Mouse (Mus musculus): ENCODE data around the gene Mvp. TPM values are rescaled to one million over a fixed set of nuclear protein-coding genes. Genes with fewer than 3 reads are reported as not detected.
A peak's percentile ranks its signal among the peaks of the same experiment; 100 is the strongest.

Gene Mvp
- total RNA-seq, 2 experiments from 2014 or later, result 13.1 to 22.1 TPM

GRCm38 (mm10) chr7:127020491-127020890 lies 6.1 kb upstream of the Mvp start:
- ATAC-seq (replicated peaks; ENCODE audit: poor library complexity, severe bottlenecking), result no peak

DNA sequence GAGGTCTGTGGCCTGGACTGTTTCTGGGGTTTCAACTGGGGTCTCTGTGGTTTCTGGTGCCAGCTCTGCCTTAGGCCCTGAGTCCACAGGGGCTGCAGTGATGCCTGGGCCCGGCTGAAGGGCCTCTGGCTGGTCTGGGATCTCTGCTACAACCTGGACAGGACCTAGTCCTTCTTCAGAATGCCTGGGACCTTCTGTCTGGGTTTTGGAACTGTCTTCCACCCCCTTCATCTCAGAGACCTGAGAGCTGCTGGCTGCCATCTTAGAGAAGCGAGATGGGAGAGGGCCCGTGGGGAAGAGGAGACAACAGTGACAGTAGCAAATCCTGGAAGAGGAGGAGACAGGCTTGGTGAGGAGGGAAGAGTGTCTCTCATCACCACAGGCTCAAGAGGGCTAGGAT lies 5.6 kb upstream of the Mvp start:
- no peak for ATAC-seq (replicated peaks; ENCODE audit: poor library complexity, severe bottlenecking)

- no peak for ATAC-seq (replicated peaks; ENCODE audit: poor library complexity, severe bottlenecking)
Measured at GRCm38 (mm10) chr7:127019306-127019960, 5.0 kb upstream of the Mvp start.

GRCm38 (mm10) chr7:127018416-127019305 lies 4.2 kb upstream of the Mvp start:
- no peak for ATAC-seq (replicated peaks; ENCODE audit: poor library complexity, severe bottlenecking)

DNA sequence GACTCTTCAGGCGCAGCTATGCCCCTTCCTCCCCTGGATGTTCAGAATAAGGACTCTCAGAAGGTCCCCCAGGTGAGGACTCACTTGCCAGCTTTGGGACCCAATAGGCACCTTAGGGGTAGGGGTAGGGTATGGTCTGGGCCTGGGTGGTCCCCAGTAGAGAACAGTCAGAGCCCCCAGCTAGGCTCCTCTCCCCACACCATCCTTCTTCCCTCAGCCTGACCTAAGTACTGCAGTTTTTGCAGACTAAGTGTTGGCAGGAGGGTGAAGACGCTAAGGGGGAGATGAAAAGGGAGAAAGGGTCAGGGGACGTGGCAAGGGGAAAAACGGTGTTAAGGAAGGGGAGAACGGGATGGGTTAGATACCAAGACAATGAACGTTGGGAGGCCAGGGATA lies 3.5 kb upstream of the Mvp start:
- ATAC-seq (replicated peaks; ENCODE audit: poor library complexity, severe bottlenecking), result no peak

DNA sequence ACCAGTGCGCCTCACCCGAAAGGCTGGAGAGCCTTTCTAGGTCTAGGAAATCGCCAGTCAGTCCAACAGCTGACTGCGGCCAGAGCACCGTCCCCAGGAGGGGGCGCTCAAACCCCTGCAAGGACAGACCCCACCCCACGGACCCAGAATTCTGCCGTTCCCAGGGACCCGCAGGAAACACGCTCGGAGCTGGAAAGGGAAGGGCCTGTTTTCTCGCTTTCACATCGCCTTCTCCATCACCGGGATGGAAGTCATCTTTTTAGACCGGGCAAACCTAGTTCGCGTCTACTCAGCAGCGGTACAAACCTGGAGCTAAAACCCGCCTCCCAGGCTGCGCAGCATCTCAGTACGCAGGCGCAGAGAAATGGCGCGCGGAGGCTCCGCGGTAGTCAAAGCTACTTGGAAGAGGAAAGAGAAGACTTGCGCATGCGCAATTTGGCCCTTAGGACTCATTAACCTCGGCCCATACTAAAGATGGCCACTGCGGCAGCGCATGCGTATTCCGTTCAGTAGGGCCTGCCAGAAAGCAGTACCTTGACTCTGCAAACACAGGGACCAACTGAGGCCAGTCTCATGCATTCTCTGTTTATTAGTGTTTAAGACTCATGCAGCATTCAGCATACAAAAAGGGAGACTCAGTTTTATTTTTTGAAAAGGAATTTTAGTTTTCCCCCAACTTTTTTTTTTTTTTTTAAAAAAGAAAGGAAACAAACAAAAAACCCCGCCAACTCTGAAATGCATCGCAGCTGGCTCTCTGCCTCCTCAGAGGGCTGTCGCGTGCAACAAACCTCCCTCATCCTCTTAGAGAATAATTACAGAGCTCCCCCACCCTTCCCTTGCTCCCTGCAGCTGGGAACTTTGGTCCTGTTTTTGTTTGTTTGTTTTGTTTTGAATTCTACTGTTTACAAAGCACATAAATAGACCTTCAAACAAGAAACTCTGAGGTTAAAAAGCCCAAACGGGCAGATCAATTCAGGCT lies 2.8 kb upstream of the Mvp start, which contains the start of gene Pagr1a:
Gene Pagr1a (minus strand): TSS at position 382 of the 979 bp plus-strand sequence.
- ATAC-seq (replicated peaks; ENCODE audit: poor library complexity, severe bottlenecking), result peak; percentile 65

DNA sequence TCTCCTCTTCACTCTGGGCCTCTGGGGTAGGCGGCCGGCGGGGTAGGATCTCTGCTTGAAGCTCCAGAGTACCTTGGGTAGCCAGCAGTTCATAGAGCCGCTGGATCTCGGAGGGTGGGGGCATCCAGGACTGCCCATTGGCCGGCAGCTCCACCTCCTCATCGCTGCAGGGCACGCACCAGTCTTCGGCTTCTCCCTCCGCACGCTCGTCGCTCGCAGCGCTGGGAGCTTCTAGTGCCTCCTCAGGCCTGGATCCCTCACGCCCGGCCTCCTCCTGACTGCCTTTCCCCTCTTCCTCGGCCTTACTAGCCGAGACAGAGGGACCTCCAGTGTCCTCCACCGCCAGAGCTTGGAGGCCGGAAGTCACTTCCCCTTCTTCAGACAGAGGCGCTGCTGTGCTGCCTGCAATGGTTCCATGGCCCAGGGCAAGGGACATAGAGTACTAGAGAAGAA lies 2.1 kb upstream of the Mvp start:
- ATAC-seq (replicated peaks; ENCODE audit: poor library complexity, severe bottlenecking), result peak; percentile 37

DNA sequence TGATC lies 1.9 kb upstream of the Mvp start, which contains the start of gene Pagr1b:
Gene Pagr1b (minus strand): TSS at position 4 of the 5 bp plus-strand sequence.
- no peak for ATAC-seq (replicated peaks; ENCODE audit: poor library complexity, severe bottlenecking)

DNA sequence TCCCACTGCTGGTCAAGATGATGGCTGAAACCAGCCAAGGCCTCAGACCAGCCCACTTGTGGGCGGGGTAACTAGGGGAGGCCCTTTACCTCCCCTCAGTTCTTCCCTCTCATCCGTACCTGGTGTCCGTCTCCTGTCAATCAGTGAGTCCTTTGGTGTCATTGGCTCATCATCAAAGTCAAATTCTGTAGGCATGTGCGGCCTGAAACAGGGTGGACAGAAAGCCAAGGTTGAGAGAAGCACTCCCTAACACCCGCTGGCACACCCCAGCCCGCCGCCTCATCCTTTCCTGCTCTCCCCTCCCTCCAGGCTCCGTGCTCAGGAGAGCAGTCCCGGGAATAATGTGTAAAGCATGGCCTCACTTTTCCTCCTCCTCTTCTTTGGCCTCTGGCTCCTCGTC lies 1.7 kb upstream of the Mvp start:
- ATAC-seq (replicated peaks; ENCODE audit: poor library complexity, severe bottlenecking), result peak; percentile 36

GRCm38 (mm10) chr7:127014993-127015392 lies 572 bp upstream of the Mvp start:
- ATAC-seq (replicated peaks; ENCODE audit: poor library complexity, severe bottlenecking), result no peak

GRCm38 (mm10) chr7:127013385-127013784 lies 1.0 kb downstream of the Mvp start:
- no peak for ATAC-seq (replicated peaks; ENCODE audit: poor library complexity, severe bottlenecking)

- ATAC-seq (replicated peaks; ENCODE audit: poor library complexity, severe bottlenecking), result no peak
Measured at GRCm38 (mm10) chr7:127012845-127013244, 1.6 kb downstream of the Mvp start.

DNA sequence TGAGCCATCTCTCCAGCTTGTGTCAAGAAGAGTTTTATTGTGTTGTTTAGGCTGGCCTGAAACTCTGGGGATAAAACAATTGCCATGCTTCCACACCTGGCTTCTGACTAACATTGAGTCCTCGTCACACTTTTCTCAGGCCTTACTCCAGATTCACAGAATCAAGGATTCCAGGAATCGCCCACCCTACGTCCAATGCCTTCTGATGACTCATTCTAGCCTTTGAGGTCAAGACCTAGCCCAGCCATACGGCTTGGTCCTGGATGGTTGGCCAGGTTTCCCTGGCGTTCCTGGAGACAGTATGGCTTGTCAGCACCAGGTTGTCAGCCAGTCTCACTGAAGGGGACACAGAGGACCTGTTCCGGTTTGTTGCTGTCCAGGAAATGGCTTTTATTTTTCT lies 2.0 kb downstream of the Mvp start:
- no peak for ATAC-seq (replicated peaks; ENCODE audit: poor library complexity, severe bottlenecking)

DNA sequence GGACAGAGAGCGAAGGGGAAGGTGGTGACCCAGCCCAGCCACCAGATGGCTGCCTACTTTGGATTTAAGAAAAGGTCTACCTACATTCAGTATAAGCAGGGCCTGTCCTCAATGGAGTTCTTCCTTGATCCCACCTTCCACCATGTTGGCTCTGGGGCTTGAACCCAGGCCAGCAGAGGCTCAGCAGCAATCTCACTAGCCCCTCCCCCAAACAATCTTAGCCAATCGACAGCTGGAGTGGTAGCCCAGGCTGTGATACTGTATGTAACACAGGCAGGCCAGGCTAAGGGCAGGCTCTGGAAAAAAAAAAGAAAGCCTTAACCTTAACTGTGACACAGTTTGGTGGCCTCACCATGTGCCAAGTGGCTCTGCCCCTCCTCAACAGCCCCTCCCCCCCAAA lies 2.7 kb downstream of the Mvp start:
- no peak for ATAC-seq (replicated peaks; ENCODE audit: poor library complexity, severe bottlenecking)

DNA sequence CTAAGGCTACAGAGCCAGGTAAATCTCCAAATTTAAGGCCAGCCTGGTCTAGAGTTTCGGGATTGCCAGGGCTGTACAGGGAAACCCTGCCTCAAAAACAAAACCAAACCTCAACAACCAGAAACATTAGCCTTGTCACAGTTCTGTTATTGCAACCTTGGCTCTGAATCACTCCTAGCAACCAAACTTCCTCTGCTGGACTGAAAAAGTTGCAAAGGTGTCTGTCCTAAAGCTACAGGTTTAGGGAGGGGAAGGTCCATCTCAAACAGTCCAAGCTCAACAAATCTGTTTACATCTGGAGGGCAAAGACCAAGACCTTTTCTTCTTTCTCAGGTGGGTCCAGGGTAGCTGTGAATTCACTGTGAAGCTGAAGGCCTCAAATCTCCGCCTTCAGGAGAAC lies 3.4 kb downstream of the Mvp start:
- no peak for ATAC-seq (replicated peaks; ENCODE audit: poor library complexity, severe bottlenecking)

GRCm38 (mm10) chr7:127009307-127010085 lies 4.9 kb downstream of the Mvp start:
- no peak for ATAC-seq (replicated peaks; ENCODE audit: poor library complexity, severe bottlenecking)

GRCm38 (mm10) chr7:127008239-127009019 lies 6.0 kb downstream of the Mvp start:
- peak; percentile 93 for ATAC-seq (replicated peaks; ENCODE audit: poor library complexity, severe bottlenecking)

DNA sequence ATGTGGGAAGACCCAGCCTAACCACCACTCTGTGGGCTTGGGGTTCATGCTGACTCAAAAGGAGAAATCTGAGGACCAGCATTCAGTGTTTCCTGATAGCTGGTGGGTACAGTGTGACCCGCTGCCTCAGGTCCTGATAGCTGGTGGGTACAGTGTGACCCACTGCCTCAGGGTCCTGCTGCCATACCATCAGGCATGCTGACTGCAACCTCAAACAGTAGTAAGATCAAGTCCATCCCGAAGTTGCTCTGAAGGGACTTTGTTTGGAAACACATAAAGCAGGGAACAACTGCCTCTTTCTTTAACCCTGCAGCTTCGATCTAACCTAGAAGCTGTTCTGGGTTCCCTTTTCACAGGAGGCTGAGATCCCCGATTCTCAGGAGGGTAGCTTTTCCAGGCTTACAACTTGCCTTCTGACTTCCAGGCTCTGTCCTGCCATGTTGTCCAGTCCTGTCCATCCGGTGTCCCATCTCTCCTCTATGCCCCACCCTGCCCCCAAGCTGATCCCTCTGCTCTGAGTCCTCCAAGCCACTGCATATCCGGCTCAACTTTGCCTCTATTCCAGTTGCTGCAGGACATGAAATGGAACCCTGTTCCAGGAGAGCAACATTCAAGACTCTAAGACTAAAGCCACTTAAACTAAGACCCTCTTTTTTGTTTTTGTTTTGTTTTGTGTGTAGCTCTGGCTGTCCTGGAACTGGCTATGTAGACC lies 7.0 kb downstream of the Mvp start:
- ATAC-seq (replicated peaks; ENCODE audit: poor library complexity, severe bottlenecking), result no peak

Measured in granulocyte monocyte progenitor cell, adult 5-6 weeks (primary cell).